ENCODE assay signal across 14 mouse cellular contexts in the genomic region with DNA sequence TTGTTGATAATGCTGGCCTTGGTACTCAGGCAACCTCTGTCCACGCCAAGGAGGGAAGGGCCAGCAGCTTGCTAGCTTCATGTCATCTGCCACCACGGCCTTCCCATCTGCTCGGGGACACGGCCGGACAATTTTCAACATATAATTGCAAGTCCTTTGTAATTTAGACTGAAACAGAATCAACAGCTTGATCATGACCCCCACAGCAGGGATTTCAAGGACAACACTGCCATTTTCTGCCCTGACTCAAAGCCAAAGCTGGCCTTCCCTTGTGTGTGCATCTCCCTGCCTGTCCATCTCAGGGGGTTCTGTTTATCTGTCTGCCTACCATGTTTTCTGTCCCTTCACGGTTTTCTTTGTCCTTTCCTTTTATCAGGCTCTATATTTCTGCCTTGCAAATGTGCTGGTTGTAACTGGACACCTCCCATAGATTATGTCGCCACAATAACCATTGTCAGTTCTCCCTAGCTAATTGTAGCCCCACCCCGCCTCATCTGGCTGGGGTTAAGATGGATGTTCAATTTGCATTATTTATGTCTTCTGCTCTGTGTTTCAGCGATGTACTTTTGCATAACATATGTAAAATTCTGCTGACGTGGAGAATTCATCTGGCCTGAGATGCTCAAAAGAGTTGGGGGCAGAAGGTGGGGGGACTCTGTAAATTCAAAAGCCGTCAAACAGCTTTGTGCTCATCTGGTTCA.
A peak's percentile ranks its signal among the peaks of the same experiment; 100 is the strongest.
DNase-seq lines count a peak whose midpoint lies in the region; ATAC-seq and TF ChIP-seq lines count a peak whose summit lies in the region.
"Had no signal": no experiment of that assay in that cellular context is flagged by ENCODE, and none has a peak within 500 bp of the region (broad histone marks: within the 10 kb centered on the region; RNA-seq: fewer than 3 reads in every experiment).

No protein-coding gene starts in this region.

- H3K27me3 ChIP-seq in kidney, embryonic 14.5 days (ENCODE audit: control insufficient read depth, insufficient read depth, low read length), result no peaks in the 10 kb centered on the region
- no peaks in the 10 kb centered on the region for H3K27me3 ChIP-seq in embryonic facial prominence, embryonic 13.5 days
- no peaks in the 10 kb centered on the region for H3K27me3 ChIP-seq in hindbrain, embryonic 12.5 days
- H3K27me3 ChIP-seq in midbrain, embryonic 16.5 days (ENCODE audit: control insufficient read depth, insufficient read depth, low read depth, low read length), result no peaks in the 10 kb centered on the region
- no peaks in the 10 kb centered on the region for H3K27me3 ChIP-seq in intestine, embryonic 15.5 days (replicated peaks)
- H3K27me3 ChIP-seq in liver, postnatal 0 days (ENCODE audit: insufficient read depth, low read length), result no peaks in the 10 kb centered on the region
- H3K27me3 ChIP-seq: heart, embryonic 15.5 days; liver, embryonic 12.5 days had no signal

- peaks cover 11% of the 10 kb centered on the region; the same call in 1 of the 2 replicates for H3K4me1 ChIP-seq in kidney, embryonic 14.5 days (ENCODE audit: control insufficient read depth, insufficient read depth, low read length)
- peaks cover 29% of the 10 kb centered on the region for H3K4me1 ChIP-seq in embryonic facial prominence, embryonic 13.5 days
- H3K4me1 ChIP-seq in hindbrain, embryonic 12.5 days, result peaks cover 21% of the 10 kb centered on the region
- H3K4me1 ChIP-seq in midbrain, embryonic 16.5 days (ENCODE audit: control insufficient read depth, insufficient read depth, low read length), result peaks cover 6% of the 10 kb centered on the region
- no peaks in the 10 kb centered on the region for H3K4me1 ChIP-seq in intestine, embryonic 15.5 days (replicated peaks)
- no peaks in the 10 kb centered on the region for H3K4me1 ChIP-seq in liver, postnatal 0 days (ENCODE audit: insufficient read depth)
- H3K4me1 ChIP-seq: heart, embryonic 15.5 days; liver, embryonic 12.5 days had no signal

- H3K9me3 ChIP-seq in kidney, embryonic 14.5 days (ENCODE audit: control insufficient read depth, low read length), result no peaks in the 10 kb centered on the region
- H3K9me3 ChIP-seq in embryonic facial prominence, embryonic 13.5 days, result no peaks in the 10 kb centered on the region
- no peaks in the 10 kb centered on the region for H3K9me3 ChIP-seq in hindbrain, embryonic 12.5 days (replicated peaks)
- no peaks in the 10 kb centered on the region for H3K9me3 ChIP-seq in midbrain, embryonic 16.5 days (replicated peaks; ENCODE audit: control insufficient read depth, low read length, poor library complexity, severe bottlenecking)
- H3K9me3 ChIP-seq in intestine, embryonic 15.5 days, result no peaks in the 10 kb centered on the region
- H3K9me3 ChIP-seq in liver, postnatal 0 days (ENCODE audit: low read length), result no peaks in the 10 kb centered on the region
- H3K9me3 ChIP-seq: heart, embryonic 15.5 days; liver, embryonic 12.5 days had no signal

- H3K36me3 ChIP-seq in kidney, embryonic 14.5 days (ENCODE audit: control insufficient read depth, insufficient read depth, low read length), result no peaks in the 10 kb centered on the region
- no peaks in the 10 kb centered on the region for H3K36me3 ChIP-seq in embryonic facial prominence, embryonic 13.5 days
- no peaks in the 10 kb centered on the region for H3K36me3 ChIP-seq in hindbrain, embryonic 12.5 days
- no peaks in the 10 kb centered on the region for H3K36me3 ChIP-seq in midbrain, embryonic 16.5 days (ENCODE audit: control insufficient read depth, insufficient read depth, low read length)
- no peaks in the 10 kb centered on the region for H3K36me3 ChIP-seq in intestine, embryonic 15.5 days
- H3K36me3 ChIP-seq in liver, postnatal 0 days (replicated peaks; ENCODE audit: insufficient read depth, low read length), result no peaks in the 10 kb centered on the region
- H3K36me3 ChIP-seq: heart, embryonic 15.5 days; liver, embryonic 12.5 days had no signal

- no peak for TF ChIP-seq CTCF in liver, postnatal 0 days (IDR thresholded peaks at IDR 0.05; ENCODE audit: low read depth)

- no peak for TF ChIP-seq EP300 in liver, postnatal 0 days (IDR thresholded peaks at IDR 0.05; ENCODE audit: low read depth)

- ATAC-seq in kidney, embryonic 14.5 days (ENCODE audit: low FRiP score, low TSS enrichment), result no peak
- ATAC-seq in embryonic facial prominence, embryonic 13.5 days (ENCODE audit: insufficient number of reproducible peaks, insufficient read depth, low FRiP score, low TSS enrichment, low read depth), result no peak
- peak; percentile 83 for ATAC-seq in hindbrain, embryonic 12.5 days (ENCODE audit: low FRiP score)
- ATAC-seq in midbrain, embryonic 16.5 days, result no peak
- ATAC-seq in intestine, embryonic 15.5 days, result no peak
- no peak for ATAC-seq in liver, postnatal 0 days
- ATAC-seq: liver, embryonic 12.5 days had no signal

- WGBS in kidney, embryonic 14.5 days, result 44% methylated on average over 11 of the region's 11 CpGs
- WGBS in embryonic facial prominence, embryonic 13.5 days, result 49% methylated on average over 11 of the region's 11 CpGs
- 37% methylated on average over 11 of the region's 11 CpGs for WGBS in hindbrain, embryonic 12.5 days
- WGBS in midbrain, embryonic 16.5 days, result 25% methylated on average over 11 of the region's 11 CpGs
- WGBS in intestine, embryonic 15.5 days, result 62% methylated on average over 11 of the region's 11 CpGs
- WGBS in liver, postnatal 0 days (ENCODE audit: insufficient replicate concordance), result 67% methylated on average over 11 of the region's 11 CpGs

- no peak for DNase-seq in kidney, postnatal 14 days
- no peak for DNase-seq in liver, postnatal 0 days
- no peak for DNase-seq in layer of hippocampus, adult 18-20 months (ENCODE audit: low spot score in 2 of 2)
- DNase-seq: gastrocnemius, postnatal 14 days; kidney, adult 11 months; layer of hippocampus, postnatal 36 days had no signal

- no peak overlapping the region for H3K9ac ChIP-seq in kidney, embryonic 14.5 days (ENCODE audit: low read depth, low read length)
- no peak overlapping the region for H3K9ac ChIP-seq in embryonic facial prominence, embryonic 13.5 days
- no peak overlapping the region for H3K9ac ChIP-seq in hindbrain, embryonic 12.5 days
- no peak overlapping the region for H3K9ac ChIP-seq in midbrain, embryonic 16.5 days (ENCODE audit: low read depth, low read length)
- H3K9ac ChIP-seq in intestine, embryonic 15.5 days, result no peak overlapping the region
- H3K9ac ChIP-seq in liver, postnatal 0 days (replicated peaks), result no peak overlapping the region
- H3K9ac ChIP-seq: heart, embryonic 15.5 days; liver, embryonic 12.5 days had no signal

- H3K27ac ChIP-seq in kidney, embryonic 14.5 days (ENCODE audit: low read depth, low read length), result peak overlapping the region; percentile 24; the same call in 1 of the 2 replicates
- peak overlapping the region; percentile 77 for H3K27ac ChIP-seq in embryonic facial prominence, embryonic 13.5 days
- H3K27ac ChIP-seq in hindbrain, embryonic 12.5 days, result peak overlapping the region; percentile 71
- H3K27ac ChIP-seq in midbrain, embryonic 16.5 days (ENCODE audit: low read length), result peak overlapping the region; percentile 40
- H3K27ac ChIP-seq in intestine, embryonic 15.5 days, result no peak overlapping the region
- H3K27ac ChIP-seq in liver, postnatal 0 days (ENCODE audit: low read depth), result no peak overlapping the region
- H3K27ac ChIP-seq: heart, embryonic 15.5 days; liver, embryonic 12.5 days; macrophage had no signal

- no peak overlapping the region for H3K4me3 ChIP-seq in kidney, embryonic 14.5 days (ENCODE audit: low read length)
- H3K4me3 ChIP-seq in embryonic facial prominence, embryonic 13.5 days, result no peak overlapping the region
- H3K4me3 ChIP-seq in hindbrain, embryonic 12.5 days, result no peak overlapping the region
- no peak overlapping the region for H3K4me3 ChIP-seq in midbrain, embryonic 16.5 days (ENCODE audit: low read depth, low read length)
- H3K4me3 ChIP-seq in intestine, embryonic 15.5 days (replicated peaks), result no peak overlapping the region
- no peak overlapping the region for H3K4me3 ChIP-seq in liver, postnatal 0 days (ENCODE audit: low read depth, low read length)
- H3K4me3 ChIP-seq: heart, embryonic 15.5 days; liver, embryonic 12.5 days had no signal

- no peak overlapping the region for H3K4me2 ChIP-seq in kidney, embryonic 14.5 days (replicated peaks; ENCODE audit: low read depth, low read length)
- H3K4me2 ChIP-seq in embryonic facial prominence, embryonic 13.5 days, result no peak overlapping the region
- H3K4me2 ChIP-seq in hindbrain, embryonic 12.5 days (replicated peaks), result no peak overlapping the region
- no peak overlapping the region for H3K4me2 ChIP-seq in midbrain, embryonic 16.5 days (ENCODE audit: low read length)
- H3K4me2 ChIP-seq in intestine, embryonic 15.5 days (replicated peaks), result no peak overlapping the region
- no peak overlapping the region for H3K4me2 ChIP-seq in liver, postnatal 0 days (ENCODE audit: low read depth, low read length)
- H3K4me2 ChIP-seq: heart, embryonic 15.5 days; liver, embryonic 12.5 days had no signal

Comparison
In these comparisons a context has a peak if more than half of its experiments do, and no peak if none do; other contexts are left out.
1. H3K27ac ChIP-seq: peak in kidney, embryonic 14.5 days (single experiment), embryonic facial prominence, embryonic 13.5 days (single experiment), hindbrain, embryonic 12.5 days (single experiment) and midbrain, embryonic 16.5 days (single experiment); none in intestine, embryonic 15.5 days (single experiment) and liver, postnatal 0 days (single experiment).